Mouse (Mus musculus) ES-Bruce4 (cell line): Measurements from ENCODE around the gene Shc4.

Experiments used
- CTCF ChIP-seq: IDR thresholded peaks from one replicate; pipeline ENCODE4 v1.8.1; 2011; ENCODE audit warnings: low read depth, low read length
- EP300 ChIP-seq: IDR thresholded peaks from 2 replicates; pipeline ENCODE4 v1.6.1; 2011; ENCODE audit warnings: low read depth, low read length; ENCODE audit not compliant: insufficient read depth
- POLR2A ChIP-seq: IDR thresholded peaks from one replicate; pipeline ENCODE4 v1.8.1; 2011; ENCODE audit warnings: low read length; ENCODE audit not compliant: insufficient read depth

GRCm38 (mm10) chr2:125692010-125692409, 31.9 kb downstream of the Shc4 start:
- no peak for TF ChIP-seq POLR2A
- TF ChIP-seq CTCF: no peak
- no peak for TF ChIP-seq EP300
